Mouse (Mus musculus) embryonic facial prominence, embryonic 11.5 days (tissue): ENCODE measurements around the gene Trpv6. TPM values are rescaled to one million over a fixed set of nuclear protein-coding genes. Genes with fewer than 3 reads are reported as not detected.

Experiments used
- ATAC-seq: fragments of 200-750 bp; cut with Nextera tagmentation; replicated peaks from 2 replicates; pipeline ENCODE4 v1.8.0; 2017; ENCODE audit warnings: low read depth; ENCODE audit not compliant: insufficient number of reproducible peaks, low FRiP score, low TSS enrichment
- DNase-seq: peaks from one replicate; pipeline ENCODE4 v3.0.0-alpha.2; 2015; ENCODE audit warnings: low spot score
- H3K27ac ChIP-seq: fragments of 300-500 bp; sonication (generic); replicated peaks from 2 replicates; pipeline ENCODE4 v1.5.1; 2014; ENCODE audit warnings: mild to moderate bottlenecking, low read depth, low read length, control low read depth
- H3K27me3 ChIP-seq: fragments of 300-500 bp; sonication (generic); 2 replicates; pipeline ENCODE4 v1.6.1; 2014; ENCODE audit warnings: mild to moderate bottlenecking, low read length, moderate library complexity, mixed read lengths; ENCODE audit not compliant: control insufficient read depth, insufficient read depth
- H3K36me3 ChIP-seq: fragments of 300-500 bp; sonication (generic); replicated peaks from 2 replicates; pipeline ENCODE4 v1.6.1; 2014; ENCODE audit warnings: low read depth, mild to moderate bottlenecking, low read length, moderate library complexity, mixed read lengths; ENCODE audit not compliant: control insufficient read depth, insufficient read depth
- H3K4me1 ChIP-seq: fragments of 300-500 bp; sonication (generic); 2 replicates; pipeline ENCODE4 v1.6.1; 2014; ENCODE audit warnings: low read length, mixed read lengths; ENCODE audit not compliant: control insufficient read depth, insufficient read depth
- H3K4me2 ChIP-seq: fragments of 300-500 bp; sonication (generic); 2 replicates; pipeline ENCODE4 v1.6.1; 2014; ENCODE audit warnings: low read depth, mild to moderate bottlenecking, control low read depth, low read length, moderate library complexity
- H3K4me3 ChIP-seq: fragments of 300-500 bp; sonication (generic); 2 replicates; pipeline ENCODE4 v1.5.1; 2014; ENCODE audit warnings: low read depth, low read length, control low read depth
- H3K9ac ChIP-seq: fragments of 300-500 bp; sonication (generic); replicated peaks from 2 replicates; pipeline ENCODE4 v1.6.1; 2014; ENCODE audit warnings: mild to moderate bottlenecking, control low read depth, low read length
- H3K9me3 ChIP-seq: fragments of 300-500 bp; sonication (generic); replicated peaks from 2 replicates; pipeline ENCODE4 v1.6.1; 2016; ENCODE audit warnings: mild to moderate bottlenecking, low read length, inconsistent platforms, mixed read lengths; ENCODE audit not compliant: control insufficient read depth
- whole genome bisulfite sequencing: fragments of 180-500 bp; shearing (Covaris S2); extraction: QIAGEN DNeasy Blood & Tissue Kit; methylation state at CpG from one replicate; pipeline ENCODE4 v1.1.7; 2014; 5-methylcytosine and 5-hydroxymethylcytosine counted together
- polyA plus RNA-seq: library from polyadenylated mRNA; unstranded; fragments of >200 nt; fragmentation: Nextera tagmentation; extraction: Ambion mirVana; gene quantifications from 2 replicates; pipeline ENCODE4 v1.2.1, GENCODE M21; 2014

Trpv6 gene
- polyA plus RNA-seq, 1 experiment from 2014 or later: 0.56 TPM

- no peak overlapping the region for H3K9ac ChIP-seq
- H3K4me1 ChIP-seq: no peaks in the 10 kb centered on the region
- DNase-seq (no peak), ATAC-seq (no peak)
- no peak overlapping the region for H3K27ac ChIP-seq
- H3K4me2 ChIP-seq: no peak overlapping the region
- no peaks in the 10 kb centered on the region for H3K27me3 ChIP-seq
- no peaks in the 10 kb centered on the region for H3K36me3 ChIP-seq
- no peak overlapping the region for H3K4me3 ChIP-seq
- 77% methylated on average over 1 of the region's 1 CpGs for WGBS
- H3K9me3 ChIP-seq: no peaks in the 10 kb centered on the region
Measured at GRCm38 (mm10) chr6:41582189-41582588, 54.0 kb downstream of the Trpv6 start.

GRCm38 (mm10) chr6:41581295-41581694, 54.9 kb downstream of the Trpv6 start:
- DNase-seq (peak; percentile 61), ATAC-seq (peak; percentile 23; the same call in 1 of the 2 replicates)
- no peak overlapping the region for H3K27ac ChIP-seq
- WGBS: 38% methylated on average over 7 of the region's 7 CpGs
- H3K36me3 ChIP-seq: no peaks in the 10 kb centered on the region
- H3K4me2 ChIP-seq: no peak overlapping the region
- H3K9ac ChIP-seq: no peak overlapping the region
- H3K27me3 ChIP-seq: no peaks in the 10 kb centered on the region
- no peak overlapping the region for H3K4me3 ChIP-seq
- H3K9me3 ChIP-seq: no peaks in the 10 kb centered on the region
- H3K4me1 ChIP-seq: no peaks in the 10 kb centered on the region

GRCm38 (mm10) chr6:41577297-41577696, 58.9 kb downstream of the Trpv6 start:
- Histone ChIP-seq H3K4me2 (no peak overlapping the region), H3K27ac (no peak overlapping the region), H3K4me3 (no peak overlapping the region), H3K9ac (no peak overlapping the region), H3K9me3 (no peaks in the 10 kb centered on the region), H3K27me3 (no peaks in the 10 kb centered on the region), H3K4me1 (no peaks in the 10 kb centered on the region), H3K36me3 (no peaks in the 10 kb centered on the region)
- DNase-seq (peak; percentile 44), ATAC-seq (no peak)
- WGBS: 51% methylated on average over 5 of the region's 5 CpGs

- H3K36me3 ChIP-seq: no peaks in the 10 kb centered on the region
- ATAC-seq (no peak), DNase-seq (peak; percentile 3)
- H3K4me3 ChIP-seq: no peak overlapping the region
- H3K4me2 ChIP-seq: no peak overlapping the region
- no peaks in the 10 kb centered on the region for H3K9me3 ChIP-seq
- no peak overlapping the region for H3K27ac ChIP-seq
- no peak overlapping the region for H3K9ac ChIP-seq
- no peaks in the 10 kb centered on the region for H3K4me1 ChIP-seq
- WGBS: 56% methylated on average over 5 of the region's 5 CpGs
- no peaks in the 10 kb centered on the region for H3K27me3 ChIP-seq
Measured at GRCm38 (mm10) chr6:41576526-41577097, 59.6 kb downstream of the Trpv6 start.

Other genes with a start within 250 kb of the Trpv6 start
- not detected in 2 replicates for gene Gm5771, start 244.0 kb downstream of the Trpv6 start, polyA plus RNA-seq
- gene Gm10334, start 190.3 kb downstream of the Trpv6 start, polyA plus RNA-seq: 0.26 TPM in 1 of 2 replicates, not detected in the other
- not detected in 2 replicates for gene Prss1, start 177.5 kb downstream of the Trpv6 start, polyA plus RNA-seq
- not detected in 2 replicates for gene Prss2, start 114.6 kb downstream of the Trpv6 start, polyA plus RNA-seq
- gene Ephb6, start 30.9 kb downstream of the Trpv6 start, polyA plus RNA-seq: 10.0 and 11.7 TPM in 2 replicates
- not detected in 2 replicates for gene Trpv5, start 44.4 kb upstream of the Trpv6 start, polyA plus RNA-seq
- not detected in 2 replicates for gene Llcfc1, start 48.0 kb upstream of the Trpv6 start, polyA plus RNA-seq
- 10.1 and 10.2 TPM in 2 replicates for gene Kel, start 67.9 kb upstream of the Trpv6 start, polyA plus RNA-seq
- gene Olfr459, start 138.8 kb upstream of the Trpv6 start, polyA plus RNA-seq: not detected in 2 replicates
- gene Pip, start 211.1 kb upstream of the Trpv6 start, polyA plus RNA-seq: not detected in 2 replicates
- gene Sval2, start 216.6 kb upstream of the Trpv6 start, polyA plus RNA-seq: not detected in 2 replicates